Mouse (Mus musculus) liver, adult 2 months (tissue): ENCODE data around the gene Mki67.

Experiments
- CTCF ChIP-seq: fragments of 200-500 bp; IDR thresholded peaks from 2 replicates; pipeline ENCODE4 v1.5.1; 2011; ENCODE audit warnings: low read depth, low read length, control low read depth
- POLR2A ChIP-seq: fragments of 200-500 bp; IDR thresholded peaks from 2 replicates; pipeline ENCODE4 v1.6.1; 2011; ENCODE audit warnings: low read length, control low read depth; ENCODE audit not compliant: insufficient read depth; ENCODE audit errors: extremely low read depth

DNA sequence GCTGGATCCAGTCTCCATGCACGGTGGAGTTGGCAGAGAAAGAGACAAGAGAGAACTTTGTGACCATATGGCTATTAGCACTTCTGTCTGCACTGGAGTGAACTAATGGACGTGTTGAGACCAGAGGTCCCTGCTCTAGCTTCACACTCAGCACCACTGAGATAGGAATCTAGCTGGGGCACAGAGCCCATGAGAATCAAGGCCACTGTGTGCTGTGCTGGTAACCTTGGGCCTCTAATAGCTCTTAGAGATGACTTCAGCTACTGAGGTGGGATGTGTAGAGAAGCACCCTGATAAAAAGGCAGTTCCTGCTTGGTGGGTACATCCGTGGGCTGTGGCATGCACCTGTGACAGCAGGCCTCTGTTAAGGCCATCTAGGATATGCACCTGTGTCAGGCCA, 42.6 kb downstream of the Mki67 start:
- TF ChIP-seq CTCF (no peak), POLR2A (no peak)
